Mouse (Mus musculus): ENCODE measurements at regions not wholly inside any gene's neighbourhood (a gene's known extent, or its start where the extent isn't known, plus 50 kb on each side); places are given as distances from the start of the nearest gene placed in this dataset.

GRCm38 (mm10) chr1:76866304-76866968, 648.5 kb downstream of the Epha4 start:
- TF ChIP-seq CTCF (IDR thresholded peaks at IDR 0.05; ENCODE audit: extremely low read depth, insufficient read length, insufficient replicate concordance, low read depth, low read length) (no peak), POLR2A (IDR thresholded peaks at IDR 0.05; ENCODE audit: low read depth, low read length) (no peak)
- WGBS = 67% methylated on average over 15 of the region's 15 CpGs
- Histone ChIP-seq H3K36me3 (ENCODE audit: control insufficient read depth, insufficient read depth, low read length) (no peaks in the 10 kb centered on the region), H3K27ac (ENCODE audit: insufficient read depth, low read depth, low read length) (no peak overlapping the region), H3K4me3 (ENCODE audit: low read depth, low read length) (no peak overlapping the region), H3K27me3 (ENCODE audit: control insufficient read depth, insufficient read depth, low read length) (no peaks in the 10 kb centered on the region), H3K4me1 (ENCODE audit: control insufficient read depth, insufficient read depth, insufficient read length, low read length) (no peaks in the 10 kb centered on the region)

GRCm38 (mm10) chr1:76873207-76873606, 641.7 kb downstream of the Epha4 start:
- Histone ChIP-seq H3K4me1 (ENCODE audit: control insufficient read depth, insufficient read depth, insufficient read length, low read length) (no peaks in the 10 kb centered on the region), H3K27ac (ENCODE audit: insufficient read depth, low read depth, low read length) (no peak overlapping the region), H3K36me3 (ENCODE audit: control insufficient read depth, insufficient read depth, low read length) (no peaks in the 10 kb centered on the region), H3K27me3 (ENCODE audit: control insufficient read depth, insufficient read depth, low read length) (no peaks in the 10 kb centered on the region), H3K4me3 (ENCODE audit: low read depth, low read length) (no peak overlapping the region)
- no peak for TF ChIP-seq CTCF (IDR thresholded peaks at IDR 0.05; ENCODE audit: extremely low read depth, insufficient read length, insufficient replicate concordance, low read depth, low read length)
- no peak for TF ChIP-seq POLR2A (IDR thresholded peaks at IDR 0.05; ENCODE audit: low read depth, low read length)
- 78% methylated on average over 4 of the region's 4 CpGs for whole genome bisulfite sequencing

GRCm38 (mm10) chr1:76880111-76880782, 634.6 kb downstream of the Epha4 start:
- H3K27me3 ChIP-seq (ENCODE audit: control insufficient read depth, insufficient read depth, low read length) = no peaks in the 10 kb centered on the region
- 67% methylated on average over 6 of the region's 6 CpGs for WGBS
- no peak overlapping the region for H3K27ac ChIP-seq (ENCODE audit: insufficient read depth, low read depth, low read length)
- TF ChIP-seq CTCF (IDR thresholded peaks at IDR 0.05; ENCODE audit: extremely low read depth, insufficient read length, insufficient replicate concordance, low read depth, low read length) (no peak), POLR2A (IDR thresholded peaks at IDR 0.05; ENCODE audit: low read depth, low read length) (no peak)
- H3K4me1 ChIP-seq (ENCODE audit: control insufficient read depth, insufficient read depth, insufficient read length, low read length) = no peaks in the 10 kb centered on the region
- no peaks in the 10 kb centered on the region for H3K36me3 ChIP-seq (ENCODE audit: control insufficient read depth, insufficient read depth, low read length)
- no peak overlapping the region for H3K4me3 ChIP-seq (ENCODE audit: low read depth, low read length)

- 54% methylated on average over 4 of the region's 4 CpGs for WGBS
- no peaks in the 10 kb centered on the region for H3K27me3 ChIP-seq (ENCODE audit: control insufficient read depth, insufficient read depth, low read length)
- no peak overlapping the region for H3K27ac ChIP-seq (ENCODE audit: insufficient read depth, low read depth, low read length)
- TF ChIP-seq CTCF (IDR thresholded peaks at IDR 0.05; ENCODE audit: extremely low read depth, insufficient read length, insufficient replicate concordance, low read depth, low read length) (no peak), POLR2A (IDR thresholded peaks at IDR 0.05; ENCODE audit: low read depth, low read length) (no peak)
- no peaks in the 10 kb centered on the region for H3K36me3 ChIP-seq (ENCODE audit: control insufficient read depth, insufficient read depth, low read length)
- H3K4me1 ChIP-seq (ENCODE audit: control insufficient read depth, insufficient read depth, insufficient read length, low read length) = no peaks in the 10 kb centered on the region
- no peak overlapping the region for H3K4me3 ChIP-seq (ENCODE audit: low read depth, low read length)
These were observed 634.1 kb downstream of the Epha4 start for GRCm38 (mm10) chr1:76880783-76881145.

GRCm38 (mm10) chr1:76896152-76896864, 618.6 kb downstream of the Epha4 start:
- TF ChIP-seq POLR2A (IDR thresholded peaks at IDR 0.05; ENCODE audit: low read depth, low read length) = no peak
- no peak for TF ChIP-seq CTCF (IDR thresholded peaks at IDR 0.05; ENCODE audit: extremely low read depth, insufficient read length, insufficient replicate concordance, low read depth, low read length)
- Histone ChIP-seq H3K27me3 (ENCODE audit: control insufficient read depth, insufficient read depth, low read length) (no peaks in the 10 kb centered on the region), H3K4me3 (ENCODE audit: low read depth, low read length) (no peak overlapping the region), H3K4me1 (ENCODE audit: control insufficient read depth, insufficient read depth, insufficient read length, low read length) (no peaks in the 10 kb centered on the region), H3K36me3 (ENCODE audit: control insufficient read depth, insufficient read depth, low read length) (no peaks in the 10 kb centered on the region), H3K27ac (ENCODE audit: insufficient read depth, low read depth, low read length) (no peak overlapping the region)
- WGBS = 88% methylated on average over 17 of the region's 17 CpGs

- TF ChIP-seq POLR2A (IDR thresholded peaks at IDR 0.05; ENCODE audit: low read depth, low read length) (no peak), CTCF (IDR thresholded peaks at IDR 0.05; ENCODE audit: extremely low read depth, insufficient read length, insufficient replicate concordance, low read depth, low read length) (no peak)
- H3K27me3 ChIP-seq (ENCODE audit: control insufficient read depth, insufficient read depth, low read length) = no peaks in the 10 kb centered on the region
- 57% methylated on average over 5 of the region's 7 CpGs for WGBS
- H3K36me3 ChIP-seq (ENCODE audit: control insufficient read depth, insufficient read depth, low read length) = no peaks in the 10 kb centered on the region
- H3K4me3 ChIP-seq (ENCODE audit: low read depth, low read length) = no peak overlapping the region
- no peak overlapping the region for H3K27ac ChIP-seq (ENCODE audit: insufficient read depth, low read depth, low read length)
- no peaks in the 10 kb centered on the region for H3K4me1 ChIP-seq (ENCODE audit: control insufficient read depth, insufficient read depth, insufficient read length, low read length)
These were observed 617.5 kb downstream of the Epha4 start for GRCm38 (mm10) chr1:76897431-76897830.

GRCm38 (mm10) chr1:76911472-76911871, 603.4 kb downstream of the Epha4 start:
- Histone ChIP-seq H3K4me1 (ENCODE audit: control insufficient read depth, insufficient read depth, insufficient read length, low read length) (no peaks in the 10 kb centered on the region), H3K4me3 (ENCODE audit: low read depth, low read length) (no peak overlapping the region)
- WGBS = 87% methylated on average over 3 of the region's 3 CpGs

More at GRCm38 (mm10) chr1:76911472-76911871, 603.4 kb downstream of the Epha4 start:
- Histone ChIP-seq H3K27ac (ENCODE audit: insufficient read depth, low read depth, low read length) (no peak overlapping the region), H3K36me3 (ENCODE audit: control insufficient read depth, insufficient read depth, low read length) (no peaks in the 10 kb centered on the region), H3K27me3 (ENCODE audit: control insufficient read depth, insufficient read depth, low read length) (no peaks in the 10 kb centered on the region)
- TF ChIP-seq CTCF (IDR thresholded peaks at IDR 0.05; ENCODE audit: extremely low read depth, insufficient read length, insufficient replicate concordance, low read depth, low read length) (no peak), POLR2A (IDR thresholded peaks at IDR 0.05; ENCODE audit: low read depth, low read length) (no peak)
